Mouse (Mus musculus) liver, embryonic 15.5 days (tissue): ENCODE measurements at regions not wholly inside any gene's neighbourhood (a gene's known extent, or its start where the extent isn't known, plus 50 kb on each side); places are given as distances from the start of the nearest gene placed in this dataset.

Source experiments
- ATAC-seq: fragments of 200-750 bp; cut with Nextera tagmentation; 2 replicates; pipeline ENCODE4 v1.8.0; 2017; ENCODE audit warnings: moderate number of reproducible peaks, mild to moderate bottlenecking, moderate library complexity; ENCODE audit not compliant: insufficient read depth
- H3K27ac ChIP-seq: fragments of 300-500 bp; sonication (generic); replicated peaks from 2 replicates; pipeline ENCODE4 v1.5.1; 2015; ENCODE audit warnings: mild to moderate bottlenecking, inconsistent platforms
- H3K27me3 ChIP-seq: fragments of 300-500 bp; sonication (generic); 2 replicates; pipeline ENCODE4 v1.6.1; 2015; ENCODE audit warnings: mild to moderate bottlenecking, inconsistent platforms
- H3K36me3 ChIP-seq: fragments of 300-500 bp; sonication (generic); replicated peaks from 2 replicates; pipeline ENCODE4 v1.6.1; 2015; ENCODE audit warnings: moderate library complexity, mild to moderate bottlenecking, inconsistent platforms
- H3K4me1 ChIP-seq: fragments of 300-500 bp; sonication (generic); replicated peaks from 2 replicates; pipeline ENCODE4 v1.6.1; 2015; ENCODE audit warnings: inconsistent platforms
- H3K4me2 ChIP-seq: fragments of 300-500 bp; sonication (generic); 2 replicates; pipeline ENCODE4 v1.6.1; 2015; ENCODE audit warnings: moderate library complexity, mild to moderate bottlenecking, inconsistent platforms
- H3K4me3 ChIP-seq: fragments of 300-500 bp; sonication (generic); replicated peaks from 2 replicates; pipeline ENCODE4 v1.5.1; 2015; ENCODE audit warnings: mild to moderate bottlenecking, inconsistent platforms
- H3K9ac ChIP-seq: fragments of 300-500 bp; sonication (generic); 2 replicates; pipeline ENCODE4 v1.6.1; 2015; ENCODE audit warnings: moderate library complexity, mild to moderate bottlenecking, inconsistent platforms
- H3K9me3 ChIP-seq: fragments of 300-500 bp; sonication (generic); replicated peaks from 2 replicates; pipeline ENCODE4 v1.6.1; 2016; ENCODE audit warnings: inconsistent platforms
- WGBS: fragments of 180-500 bp; shearing (Covaris S2); methylation state at CpG from one replicate; pipeline ENCODE4 v1.1.7; 2015; ENCODE audit warnings: mixed read lengths; ENCODE audit not compliant: insufficient replicate concordance; 5-methylcytosine and 5-hydroxymethylcytosine counted together

GRCm38 (mm10) chr8:87231762-87232161, 240.6 kb downstream of the Cbln1 start:
- Histone ChIP-seq H3K9ac (no peak overlapping the region), H3K9me3 (no peaks in the 10 kb centered on the region), H3K4me3 (no peak overlapping the region), H3K4me2 (no peak overlapping the region), H3K4me1 (no peaks in the 10 kb centered on the region), H3K27ac (no peak overlapping the region), H3K27me3 (no peaks in the 10 kb centered on the region), H3K36me3 (no peaks in the 10 kb centered on the region)
- ATAC-seq: no peak
- WGBS: 47% methylated on average over 4 of the region's 4 CpGs

GRCm38 (mm10) chr8:87230096-87230495, 242.3 kb downstream of the Cbln1 start:
- 62% methylated on average over 4 of the region's 4 CpGs for WGBS

DNA sequence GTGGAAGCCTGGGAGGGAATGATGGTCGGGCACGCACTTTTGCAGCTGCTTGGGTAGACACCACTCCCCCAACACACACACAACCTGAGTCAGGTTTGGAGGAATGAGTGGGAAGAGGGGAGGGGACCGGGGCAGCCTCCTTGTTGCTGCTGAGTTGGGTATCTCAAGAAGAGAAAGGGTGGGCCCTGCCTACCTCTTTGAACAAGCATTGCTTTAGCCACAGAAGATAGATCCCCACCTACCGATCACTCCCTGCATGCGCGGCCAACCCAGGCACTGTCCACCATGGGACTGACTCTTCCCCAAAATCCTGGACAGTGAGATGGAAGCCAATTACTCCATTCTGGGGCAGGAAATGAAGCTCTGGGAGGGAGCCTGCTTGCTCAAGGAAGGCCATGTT, 243.2 kb downstream of the Cbln1 start:
- H3K27ac ChIP-seq: no peak overlapping the region
- H3K4me3 ChIP-seq: no peak overlapping the region
- WGBS: 68% methylated on average over 6 of the region's 6 CpGs
- no peak for ATAC-seq
- H3K27me3 ChIP-seq: no peaks in the 10 kb centered on the region
- no peaks in the 10 kb centered on the region for H3K36me3 ChIP-seq
- H3K9ac ChIP-seq: no peak overlapping the region
- no peaks in the 10 kb centered on the region for H3K4me1 ChIP-seq
- H3K4me2 ChIP-seq: no peak overlapping the region
- no peaks in the 10 kb centered on the region for H3K9me3 ChIP-seq

More at GRCm38 (mm10) chr8:87230096-87230495, 242.3 kb downstream of the Cbln1 start:
- Histone ChIP-seq H3K4me3 (no peak overlapping the region), H3K4me2 (no peak overlapping the region), H3K36me3 (no peaks in the 10 kb centered on the region), H3K27me3 (no peaks in the 10 kb centered on the region), H3K9me3 (no peaks in the 10 kb centered on the region), H3K27ac (no peak overlapping the region), H3K4me1 (no peaks in the 10 kb centered on the region), H3K9ac (no peak overlapping the region)
- no peak for ATAC-seq

- H3K4me3 ChIP-seq: no peak overlapping the region
- no peaks in the 10 kb centered on the region for H3K4me1 ChIP-seq
- 69% methylated on average over 6 of the region's 6 CpGs for WGBS
- ATAC-seq: no peak
- no peak overlapping the region for H3K9ac ChIP-seq
- no peaks in the 10 kb centered on the region for H3K36me3 ChIP-seq
- H3K27me3 ChIP-seq: no peaks in the 10 kb centered on the region
- no peak overlapping the region for H3K4me2 ChIP-seq
- H3K27ac ChIP-seq: no peak overlapping the region
- no peaks in the 10 kb centered on the region for H3K9me3 ChIP-seq
Measured at GRCm38 (mm10) chr8:87228777-87229176, 243.6 kb downstream of the Cbln1 start.

DNA sequence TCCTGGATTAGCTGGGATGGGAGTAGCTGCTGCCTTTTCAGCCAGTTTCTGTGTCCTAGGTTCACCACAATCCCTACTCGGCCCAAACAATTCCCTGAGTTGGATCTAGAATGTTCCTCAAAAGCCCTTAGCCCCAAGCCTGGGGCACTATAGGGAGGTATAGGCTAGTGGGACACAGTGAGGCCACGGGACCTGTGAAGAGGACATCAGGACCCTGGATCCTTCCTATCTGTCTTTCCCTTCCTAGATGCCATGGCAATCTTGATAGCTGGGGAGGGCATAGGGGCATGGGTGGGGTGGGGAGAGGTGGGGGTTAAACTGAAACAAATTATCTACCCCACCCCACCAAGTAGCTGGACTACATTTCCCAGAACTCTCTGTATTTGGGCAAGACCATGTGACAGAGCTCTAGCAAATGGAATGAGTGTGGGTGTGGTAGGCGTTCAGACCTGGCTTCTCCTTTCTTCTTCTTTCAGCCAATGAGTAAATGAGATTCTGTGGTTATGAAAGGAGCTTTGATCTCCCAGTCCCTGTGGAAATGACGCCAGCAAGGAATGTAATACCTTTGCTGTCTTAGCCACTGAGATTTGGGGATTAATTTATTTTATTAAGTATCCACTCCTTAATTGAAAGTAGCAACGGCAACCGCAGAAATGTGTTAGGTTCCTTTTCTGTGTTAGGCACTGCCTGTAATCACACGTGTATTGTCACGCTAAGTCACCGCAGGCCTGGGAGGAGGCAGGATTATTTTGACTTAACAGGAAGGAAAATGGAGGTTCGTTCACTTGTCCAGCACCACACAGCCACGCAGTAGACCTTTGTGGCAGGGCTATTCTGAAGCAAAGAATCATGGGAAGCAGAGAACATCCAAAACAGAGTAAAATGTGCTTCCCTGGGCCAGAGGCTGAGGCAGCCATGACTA, 246.6 kb downstream of the Cbln1 start:
- Histone ChIP-seq H3K4me2 (no peak overlapping the region), H3K9ac (no peak overlapping the region), H3K4me3 (no peak overlapping the region), H3K36me3 (no peaks in the 10 kb centered on the region), H3K9me3 (no peaks in the 10 kb centered on the region), H3K27me3 (no peaks in the 10 kb centered on the region), H3K27ac (no peak overlapping the region), H3K4me1 (no peaks in the 10 kb centered on the region)
- no peak for ATAC-seq
- WGBS: 56% methylated on average over 11 of the region's 11 CpGs

GRCm38 (mm10) chr8:87220581-87220980, 251.8 kb downstream of the Cbln1 start:
- H3K4me3 ChIP-seq: no peak overlapping the region
- no peak overlapping the region for H3K9ac ChIP-seq
- ATAC-seq: no peak
- no peaks in the 10 kb centered on the region for H3K4me1 ChIP-seq
- WGBS: 56% methylated on average over 6 of the region's 6 CpGs
- H3K9me3 ChIP-seq: no peaks in the 10 kb centered on the region
- peaks cover 5% of the 10 kb centered on the region; the same call in 1 of the 2 replicates for H3K27me3 ChIP-seq
- H3K36me3 ChIP-seq: no peaks in the 10 kb centered on the region
- no peak overlapping the region for H3K27ac ChIP-seq
- H3K4me2 ChIP-seq: no peak overlapping the region

- Histone ChIP-seq H3K9ac (no peak overlapping the region), H3K4me2 (no peak overlapping the region), H3K36me3 (no peaks in the 10 kb centered on the region), H3K9me3 (no peaks in the 10 kb centered on the region), H3K4me3 (no peak overlapping the region), H3K27ac (no peak overlapping the region), H3K4me1 (no peaks in the 10 kb centered on the region), H3K27me3 (peaks cover 5% of the 10 kb centered on the region; the same call in 1 of the 2 replicates)
- ATAC-seq: no peak
- 16% methylated on average over 6 of the region's 6 CpGs for WGBS
Measured at GRCm38 (mm10) chr8:87218956-87219482, 253.4 kb downstream of the Cbln1 start.

DNA sequence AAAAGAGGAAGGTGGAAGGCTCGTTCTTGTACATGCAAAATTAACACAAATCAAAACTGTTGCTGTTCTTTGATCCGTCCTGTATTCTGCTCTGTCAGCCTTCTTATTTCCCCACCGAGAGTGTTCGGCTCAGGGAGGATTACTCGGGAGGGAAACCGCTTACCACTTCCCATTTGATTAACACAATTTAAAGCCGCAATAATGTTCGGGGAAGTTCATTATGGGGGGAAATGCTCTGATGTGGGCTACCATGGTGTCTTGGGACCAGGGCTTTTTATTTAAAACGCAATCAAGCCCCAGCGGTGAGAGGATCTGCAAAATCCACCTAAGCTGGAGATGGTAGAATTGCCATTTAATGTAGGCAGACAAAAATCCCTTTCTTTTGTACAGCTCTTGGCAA, 257.4 kb downstream of the Cbln1 start:
- H3K27ac ChIP-seq: no peak overlapping the region
- H3K9me3 ChIP-seq: no peaks in the 10 kb centered on the region
- no peak for ATAC-seq
- no peaks in the 10 kb centered on the region for H3K4me1 ChIP-seq
- H3K4me2 ChIP-seq: no peak overlapping the region
- no peak overlapping the region for H3K4me3 ChIP-seq
- H3K36me3 ChIP-seq: no peaks in the 10 kb centered on the region
- peaks cover 5% of the 10 kb centered on the region; the same call in 1 of the 2 replicates for H3K27me3 ChIP-seq
- WGBS: 58% methylated on average over 10 of the region's 10 CpGs
- no peak overlapping the region for H3K9ac ChIP-seq

- Histone ChIP-seq H3K4me1 (no peaks in the 10 kb centered on the region), H3K36me3 (no peaks in the 10 kb centered on the region), H3K27me3 (no peaks in the 10 kb centered on the region), H3K4me3 (no peak overlapping the region), H3K4me2 (no peak overlapping the region), H3K27ac (no peak overlapping the region), H3K9me3 (no peaks in the 10 kb centered on the region), H3K9ac (no peak overlapping the region)
- no peak for ATAC-seq
- 50% methylated on average over 4 of the region's 4 CpGs for WGBS
Measured at GRCm38 (mm10) chr8:87210546-87210945, 261.9 kb downstream of the Cbln1 start.

DNA sequence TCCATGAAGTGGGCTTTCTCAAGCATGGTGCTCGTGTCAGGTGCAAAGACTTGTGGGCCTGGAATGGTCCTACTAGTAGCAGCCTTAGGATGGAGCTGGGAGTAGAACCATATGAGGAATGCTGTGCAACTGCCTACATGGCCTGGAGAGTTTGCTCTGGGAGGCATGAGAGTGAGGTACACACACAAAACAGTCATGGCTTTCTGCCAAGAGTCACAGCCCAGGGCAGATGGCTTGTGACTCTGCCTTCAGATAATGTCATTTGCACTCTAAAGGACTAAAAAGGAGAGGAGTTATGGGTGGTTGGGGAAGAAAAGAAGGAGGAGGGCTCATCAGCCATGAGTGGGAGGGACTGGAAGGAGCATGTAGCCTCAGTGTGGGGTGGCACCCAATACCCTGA, 263.1 kb downstream of the Cbln1 start:
- Histone ChIP-seq H3K36me3 (no peaks in the 10 kb centered on the region), H3K4me3 (no peak overlapping the region), H3K27me3 (no peaks in the 10 kb centered on the region), H3K27ac (no peak overlapping the region), H3K9ac (no peak overlapping the region), H3K4me1 (no peaks in the 10 kb centered on the region), H3K4me2 (no peak overlapping the region), H3K9me3 (no peaks in the 10 kb centered on the region)
- no peak for ATAC-seq
- 42% methylated on average over 1 of the region's 1 CpGs for WGBS

DNA sequence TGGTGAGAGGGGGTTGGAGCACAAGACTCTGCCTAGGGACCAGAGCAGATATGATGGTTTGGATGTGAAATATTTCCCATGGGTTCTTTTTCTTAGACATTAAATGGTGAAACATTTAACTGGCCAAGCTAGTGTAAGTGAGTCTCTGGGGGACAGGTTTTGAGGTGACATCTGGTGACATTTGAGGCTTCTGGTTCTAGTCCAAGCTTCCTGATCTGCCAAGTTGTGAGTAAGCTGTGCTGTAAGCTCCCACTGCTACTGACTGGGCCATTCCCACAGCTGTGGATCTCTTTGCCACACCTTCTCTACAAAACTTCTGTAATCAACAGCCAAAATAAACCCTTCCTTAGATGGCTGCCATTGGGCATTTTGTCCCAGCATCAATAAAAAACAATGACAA, 264.4 kb downstream of the Cbln1 start:
- Histone ChIP-seq H3K4me2 (no peak overlapping the region), H3K4me1 (no peaks in the 10 kb centered on the region), H3K9me3 (no peaks in the 10 kb centered on the region), H3K36me3 (no peaks in the 10 kb centered on the region), H3K27me3 (no peaks in the 10 kb centered on the region), H3K9ac (no peak overlapping the region), H3K4me3 (no peak overlapping the region), H3K27ac (no peak overlapping the region)
- ATAC-seq: no peak
